In the genomic region with DNA sequence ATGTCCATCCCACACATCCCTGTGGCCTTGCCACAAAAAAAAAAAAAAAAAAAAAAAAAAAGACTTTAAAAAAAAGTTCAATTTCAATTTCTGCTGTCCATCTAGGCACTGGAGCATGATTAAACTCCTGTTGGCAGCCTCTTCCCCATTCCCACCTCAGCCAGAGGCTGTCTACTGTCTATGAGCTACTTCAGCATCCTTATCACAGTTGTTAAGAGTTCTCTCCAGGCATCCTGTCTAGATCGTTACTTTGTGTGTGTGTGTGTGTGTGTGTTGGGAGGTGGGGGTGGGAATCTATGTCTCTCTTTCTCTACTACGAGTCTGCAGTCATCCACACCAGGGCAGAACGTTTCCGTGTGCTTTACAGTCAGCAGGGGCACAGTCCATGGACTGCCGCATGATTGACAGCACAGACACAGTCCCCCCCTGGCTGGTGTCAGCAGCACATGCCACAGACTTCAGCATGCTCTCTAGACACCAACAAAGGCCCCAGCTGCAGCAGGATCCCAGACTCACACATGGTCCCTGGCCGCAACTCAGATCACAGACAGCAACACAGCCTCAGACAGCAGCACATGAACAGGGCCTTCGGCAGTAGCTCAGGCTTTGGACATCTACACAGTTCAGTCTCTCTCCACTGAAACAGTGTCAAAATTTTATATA, we compare ENCODE assay signal across 12 mouse cellular contexts. TPM values are rescaled to one million over a fixed set of nuclear protein-coding genes. Genes with fewer than 3 reads are reported as not detected.
DNase-seq lines count a peak whose midpoint lies in the region; ATAC-seq and TF ChIP-seq lines count a peak whose summit lies in the region.
"Had no signal": no experiment of that assay in that cellular context is flagged by ENCODE, and none has a peak within 500 bp of the region (broad histone marks: within the 10 kb centered on the region; RNA-seq: fewer than 3 reads in every experiment).

No protein-coding gene starts in this region.

- H3K9ac ChIP-seq in heart, embryonic 14.5 days (ENCODE audit: low read length) = no peak overlapping the region
- no peak overlapping the region for H3K9ac ChIP-seq in embryonic facial prominence, embryonic 11.5 days (replicated peaks; ENCODE audit: low read length)
- H3K9ac ChIP-seq in hindbrain, embryonic 12.5 days = no peak overlapping the region
- H3K9ac ChIP-seq in midbrain, postnatal 0 days (replicated peaks; ENCODE audit: low read length, poor library complexity, severe bottlenecking) = no peak overlapping the region
- H3K9ac ChIP-seq: liver, embryonic 13.5 days had no signal

- no peaks in the 10 kb centered on the region for H3K9me3 ChIP-seq in heart, embryonic 14.5 days (ENCODE audit: control insufficient read depth, low read length)
- no peaks in the 10 kb centered on the region for H3K9me3 ChIP-seq in embryonic facial prominence, embryonic 11.5 days (replicated peaks; ENCODE audit: control insufficient read depth, low read length)
- H3K9me3 ChIP-seq in hindbrain, embryonic 12.5 days (replicated peaks) = no peaks in the 10 kb centered on the region
- H3K9me3 ChIP-seq in midbrain, postnatal 0 days (ENCODE audit: low read length) = no peaks in the 10 kb centered on the region
- H3K9me3 ChIP-seq: liver, embryonic 13.5 days had no signal

- H3K4me2 ChIP-seq in heart, embryonic 14.5 days (ENCODE audit: low read length) = peak overlapping the region; percentile 19
- H3K4me2 ChIP-seq in embryonic facial prominence, embryonic 11.5 days (ENCODE audit: low read depth, low read length) = no peak overlapping the region
- H3K4me2 ChIP-seq in hindbrain, embryonic 12.5 days (replicated peaks) = no peak overlapping the region
- no peak overlapping the region for H3K4me2 ChIP-seq in midbrain, postnatal 0 days (ENCODE audit: low read depth, low read length, poor library complexity, severe bottlenecking)
- H3K4me2 ChIP-seq: liver, embryonic 13.5 days had no signal

- H3K36me3 ChIP-seq in heart, embryonic 14.5 days (ENCODE audit: control insufficient read depth, insufficient read depth, low read length) = no peaks in the 10 kb centered on the region
- H3K36me3 ChIP-seq in embryonic facial prominence, embryonic 11.5 days (replicated peaks; ENCODE audit: control insufficient read depth, insufficient read depth, low read depth, low read length) = no peaks in the 10 kb centered on the region
- H3K36me3 ChIP-seq in hindbrain, embryonic 12.5 days = no peaks in the 10 kb centered on the region
- no peaks in the 10 kb centered on the region for H3K36me3 ChIP-seq in midbrain, postnatal 0 days (ENCODE audit: insufficient read depth, low read length)
- H3K36me3 ChIP-seq: liver, embryonic 13.5 days had no signal

- ATAC-seq in heart, embryonic 14.5 days (ENCODE audit: insufficient number of reproducible peaks, insufficient read depth, low FRiP score, low read depth) = peak; percentile 64; the same call in 1 of the 2 replicates
- ATAC-seq in embryonic facial prominence, embryonic 11.5 days (replicated peaks; ENCODE audit: insufficient number of reproducible peaks, low FRiP score, low TSS enrichment, low read depth) = peak; percentile 83
- ATAC-seq in hindbrain, embryonic 12.5 days (ENCODE audit: low FRiP score) = peak; percentile 95
- peak; percentile 52; the same call in 1 of the 2 replicates for ATAC-seq in midbrain, postnatal 0 days (ENCODE audit: low FRiP score)

- peaks cover 0 to 3% of the 10 kb centered on the region in 2 experiments; a peak in 1 of 4 replicates for H3K4me1 ChIP-seq in heart, embryonic 14.5 days (ENCODE audit: control insufficient read depth in 2 of 2, insufficient read depth in 2 of 2, low read length in 2 of 2)
- no peaks in the 10 kb centered on the region for H3K4me1 ChIP-seq in embryonic facial prominence, embryonic 11.5 days (ENCODE audit: control insufficient read depth, insufficient read depth, low read length)
- H3K4me1 ChIP-seq in hindbrain, embryonic 12.5 days = peaks cover 4% of the 10 kb centered on the region
- no peaks in the 10 kb centered on the region for H3K4me1 ChIP-seq in midbrain, postnatal 0 days (ENCODE audit: insufficient read depth, low read length)
- H3K4me1 ChIP-seq: liver, embryonic 13.5 days had no signal

- no peak for DNase-seq in heart, adult 8-10 months (ENCODE audit: low spot score)
- DNase-seq in embryonic facial prominence, embryonic 11.5 days (ENCODE audit: low spot score) = no peak
- peak; percentile 67 for DNase-seq in midbrain, postnatal 0 days (ENCODE audit: low spot score)
- DNase-seq in layer of hippocampus, postnatal 36 days = no peak
- no peak for DNase-seq in cerebellum, adult 9-11 months
- no peak for DNase-seq in kidney, adult 9 months
- DNase-seq: kidney, postnatal 10 days; liver, embryonic 13.5 days had no signal

- no peak for TF ChIP-seq CTCF in midbrain, postnatal 0 days (IDR thresholded peaks at IDR 0.05)

- 0 out of 4 replicates have a peak overlapping the region, but pooled peaks of 1 of the 2 experiments have one; percentile 27 for H3K27ac ChIP-seq in heart, embryonic 14.5 days (replicated peaks in 1 of 2; ENCODE audit: control insufficient read depth in 1 of 2, insufficient read depth in 1 of 2, low read depth in 2 of 2, low read length in 2 of 2)
- H3K27ac ChIP-seq in embryonic facial prominence, embryonic 11.5 days (replicated peaks; ENCODE audit: low read depth, low read length) = no peak overlapping the region
- H3K27ac ChIP-seq in hindbrain, embryonic 12.5 days = peak overlapping the region; percentile 40; the same call in 1 of the 2 replicates
- H3K27ac ChIP-seq in midbrain, postnatal 0 days (ENCODE audit: low read depth, low read length) = no peak overlapping the region
- H3K27ac ChIP-seq: liver, embryonic 13.5 days had no signal

- 14% methylated on average over 7 of the region's 7 CpGs for WGBS in heart, embryonic 14.5 days
- 58% methylated on average over 7 of the region's 7 CpGs for WGBS in embryonic facial prominence, embryonic 11.5 days
- WGBS in hindbrain, embryonic 12.5 days = 39% methylated on average over 7 of the region's 7 CpGs
- 45% methylated on average over 7 of the region's 7 CpGs for WGBS in midbrain, postnatal 0 days

- no peaks in the 10 kb centered on the region for H3K27me3 ChIP-seq in heart, embryonic 14.5 days (ENCODE audit: control insufficient read depth, insufficient read depth, low read length)
- H3K27me3 ChIP-seq in embryonic facial prominence, embryonic 11.5 days (ENCODE audit: control insufficient read depth, insufficient read depth, low read length) = no peaks in the 10 kb centered on the region
- H3K27me3 ChIP-seq in hindbrain, embryonic 12.5 days = no peaks in the 10 kb centered on the region
- H3K27me3 ChIP-seq in midbrain, postnatal 0 days (ENCODE audit: insufficient read depth, low read length) = no peaks in the 10 kb centered on the region
- H3K27me3 ChIP-seq: liver, embryonic 13.5 days had no signal

- H3K4me3 ChIP-seq in heart, embryonic 14.5 days (ENCODE audit: control insufficient read depth in 1 of 2, insufficient read depth in 1 of 2, low read depth in 1 of 2, low read length in 2 of 2) = no peak overlapping the region
- H3K4me3 ChIP-seq in embryonic facial prominence, embryonic 11.5 days (ENCODE audit: low read depth, low read length) = no peak overlapping the region
- H3K4me3 ChIP-seq in hindbrain, embryonic 12.5 days = no peak overlapping the region
- H3K4me3 ChIP-seq in midbrain, postnatal 0 days (ENCODE audit: low read depth, low read length) = no peak overlapping the region
- H3K4me3 ChIP-seq: liver, embryonic 13.5 days; myocyte had no signal

RNA-seq across cellular contexts. Expression of a gene that starts 16.2 kb away (rescaled TPM):
- polyA plus RNA-seq in heart, embryonic 14.5 days (2014; fragmentation: Nextera tagmentation; extraction: Ambion mirVana) = not detected in 2 replicates
- not detected for total RNA-seq in heart, adult 8-10 months (2022)
- not detected in 2 replicates for polyA plus RNA-seq in embryonic facial prominence, embryonic 11.5 days (2014; fragmentation: Nextera tagmentation; extraction: Ambion mirVana)
- 0.22 and 0.31 TPM in 2 replicates for polyA plus RNA-seq in hindbrain, embryonic 12.5 days (2016; fragmentation: Nextera tagmentation; extraction: Ambion mirVana)
- not detected in 2 replicates for total RNA-seq in midbrain, postnatal 0 days (2014; rRNA removed)
- polyA plus RNA-seq in midbrain, postnatal 0 days (2015; fragmentation: Nextera tagmentation; extraction: Ambion mirVana) = 0.09 TPM in 1 of 2 replicates, not detected in the other
- not detected for total RNA-seq in layer of hippocampus, postnatal 36 days (2021)
- polyA plus RNA-seq: myocyte had no signal

RNA-seq across cellular contexts. Expression of a gene that starts 40.9 kb away (rescaled TPM):
- polyA plus RNA-seq in heart, embryonic 14.5 days (2014; fragmentation: Nextera tagmentation; extraction: Ambion mirVana) = not detected in 2 replicates
- under 1 TPM in 2 of 4 experiments, not detected in 2; 0.03 to 0.06 TPM for total RNA-seq in heart, adult 8-10 months (2022)
- 0.61 and 0.66 TPM in 2 replicates for polyA plus RNA-seq in embryonic facial prominence, embryonic 11.5 days (2014; fragmentation: Nextera tagmentation; extraction: Ambion mirVana)
- polyA plus RNA-seq in hindbrain, embryonic 12.5 days (2016; fragmentation: Nextera tagmentation; extraction: Ambion mirVana) = 0.80 and 0.82 TPM in 2 replicates
- total RNA-seq in midbrain, postnatal 0 days (2014; rRNA removed) = 0.27 and 0.42 TPM in 2 replicates
- polyA plus RNA-seq in midbrain, postnatal 0 days (2015; fragmentation: Nextera tagmentation; extraction: Ambion mirVana) = 0.04 TPM in 2 replicates
- under 1 TPM; 0.10 to 0.12 TPM for total RNA-seq in layer of hippocampus, postnatal 36 days (2021)
- total RNA-seq: granulocyte monocyte progenitor cell, adult 5-6 weeks had no signal
- polyA plus RNA-seq: myocyte had no signal

RNA-seq across cellular contexts. Expression of a gene that starts 41.0 kb away (rescaled TPM):
- 59.9 and 67.0 TPM in 2 replicates for polyA plus RNA-seq in heart, embryonic 14.5 days (2014; fragmentation: Nextera tagmentation; extraction: Ambion mirVana)
- total RNA-seq in heart, adult 8-10 months (2022) = 100 to 1,000 TPM in 1 of 4 experiments, 10 to 100 TPM in 3; 87.7 to 103 (median 92.8) TPM
- 63.7 and 66.3 TPM in 2 replicates for polyA plus RNA-seq in embryonic facial prominence, embryonic 11.5 days (2014; fragmentation: Nextera tagmentation; extraction: Ambion mirVana)
- polyA plus RNA-seq in hindbrain, embryonic 12.5 days (2016; fragmentation: Nextera tagmentation; extraction: Ambion mirVana) = 57.7 and 58.6 TPM in 2 replicates
- 18.2 and 21.4 TPM in 2 replicates for total RNA-seq in midbrain, postnatal 0 days (2014; rRNA removed)
- polyA plus RNA-seq in midbrain, postnatal 0 days (2015; fragmentation: Nextera tagmentation; extraction: Ambion mirVana) = 50.7 and 51.5 TPM in 2 replicates
- 10 to 100 TPM; 32.8 to 35.2 TPM for total RNA-seq in layer of hippocampus, postnatal 36 days (2021)
